Mouse (Mus musculus) neutrophil, adult 5-6 weeks (primary cell): ENCODE measurements at regions not wholly inside any gene's neighbourhood (a gene's known extent, or its start where the extent isn't known, plus 50 kb on each side); places are given as distances from the start of the nearest gene placed in this dataset.

ENCODE experiments used
- ATAC-seq: fragments of 151-379, 151-347 bp; 2 replicates; pipeline ENCODE4 v1.8.0; 2017; ENCODE audit warnings: mild to moderate bottlenecking, moderate TSS enrichment; ENCODE audit not compliant: insufficient number of reproducible peaks, poor library complexity, low FRiP score, severe bottlenecking; ENCODE audit errors: extremely low read depth

DNA sequence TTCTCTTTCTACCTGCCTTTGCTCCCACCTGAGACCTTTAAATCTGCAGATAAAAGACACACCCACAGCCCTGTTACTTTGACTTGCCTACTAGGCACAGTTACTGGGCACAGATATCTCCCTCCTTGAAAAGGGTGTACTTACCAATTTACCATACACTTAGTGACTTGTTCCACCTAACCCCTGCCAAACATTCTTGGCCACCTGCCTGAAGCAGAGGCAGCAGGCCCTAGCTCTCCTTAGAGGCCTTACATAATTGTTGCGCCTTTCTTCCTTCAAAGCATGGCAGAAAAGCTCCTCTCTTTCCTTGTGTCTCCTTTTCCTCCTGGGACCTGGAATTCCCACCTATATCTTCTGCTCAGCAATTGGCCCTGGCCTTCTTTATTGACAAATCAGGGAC is 80.4 kb upstream of the Tent5a start:
- no peak for ATAC-seq

- ATAC-seq: no peak
Measured at GRCm38 (mm10) chr9:85401736-85402135, 74.6 kb upstream of the Tent5a start.

DNA sequence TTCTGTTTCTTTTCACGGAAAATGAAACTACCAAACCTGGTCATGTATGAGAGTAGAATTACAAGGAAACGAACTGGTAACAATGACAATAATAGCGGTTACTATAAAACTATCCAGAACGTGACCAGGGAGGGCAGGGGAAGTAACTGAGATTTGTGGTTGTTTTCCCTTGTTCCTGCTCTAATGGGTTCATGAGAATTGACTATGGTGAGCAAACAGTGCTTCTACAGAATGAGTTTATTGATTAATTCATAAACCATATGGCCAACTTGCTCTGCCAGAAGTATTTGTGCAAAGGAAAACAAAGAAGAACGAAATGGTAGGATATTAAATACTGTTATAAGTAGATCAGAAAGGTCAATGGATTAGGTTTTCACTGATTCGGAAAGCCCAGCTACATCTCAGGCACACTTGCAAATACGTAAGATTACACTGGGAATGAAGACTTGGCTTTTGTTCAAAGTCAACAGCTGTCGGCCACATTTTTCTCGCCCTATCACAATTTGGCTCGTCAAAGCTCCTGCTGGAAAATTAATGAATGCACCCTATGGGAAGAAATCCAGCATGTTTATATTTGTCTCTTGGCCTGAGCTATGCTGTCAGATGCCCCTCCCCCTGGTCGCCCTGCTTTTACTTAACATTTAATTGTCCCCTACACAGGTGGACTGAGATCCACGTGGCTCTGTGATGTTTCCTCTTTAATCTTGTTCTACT is 73.6 kb upstream of the Tent5a start:
- ATAC-seq: no peak

- ATAC-seq: no peak
Measured at GRCm38 (mm10) chr9:85394975-85395374, 67.8 kb upstream of the Tent5a start.

- ATAC-seq: no peak
Measured at GRCm38 (mm10) chr9:85391283-85391682, 64.1 kb upstream of the Tent5a start.

DNA sequence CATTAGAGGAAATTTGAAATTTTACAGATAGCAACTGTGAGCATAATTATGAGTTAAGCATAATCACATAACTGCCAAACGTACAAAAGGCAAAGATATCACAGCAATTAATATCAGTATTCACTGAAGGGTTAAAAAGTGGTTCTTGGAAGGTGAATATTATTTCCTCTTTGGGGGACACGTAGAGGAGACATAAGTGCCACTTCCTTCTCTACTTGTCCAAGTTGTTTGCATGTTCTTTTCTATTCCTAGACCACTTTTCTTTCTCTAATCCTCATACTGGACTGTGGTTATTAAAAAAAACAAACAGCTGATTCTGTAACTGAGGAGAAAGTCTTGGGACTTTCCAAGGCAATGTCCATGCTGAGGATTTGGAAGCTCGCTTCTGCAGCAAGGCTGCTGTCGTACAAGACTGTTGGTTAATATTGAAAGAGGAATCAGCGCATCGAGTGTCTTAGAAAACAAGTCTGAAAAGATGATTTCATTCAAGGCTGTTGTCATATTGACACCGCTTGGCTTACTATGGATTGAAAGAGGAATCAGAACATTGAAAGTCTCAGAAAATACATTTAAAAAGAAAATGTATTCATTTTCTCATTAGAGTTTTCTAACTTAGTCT is 61.7 kb upstream of the Tent5a start:
- no peak for ATAC-seq

GRCm38 (mm10) chr9:85382413-85382812 is 55.3 kb upstream of the Tent5a start:
- ATAC-seq: no peak

DNA sequence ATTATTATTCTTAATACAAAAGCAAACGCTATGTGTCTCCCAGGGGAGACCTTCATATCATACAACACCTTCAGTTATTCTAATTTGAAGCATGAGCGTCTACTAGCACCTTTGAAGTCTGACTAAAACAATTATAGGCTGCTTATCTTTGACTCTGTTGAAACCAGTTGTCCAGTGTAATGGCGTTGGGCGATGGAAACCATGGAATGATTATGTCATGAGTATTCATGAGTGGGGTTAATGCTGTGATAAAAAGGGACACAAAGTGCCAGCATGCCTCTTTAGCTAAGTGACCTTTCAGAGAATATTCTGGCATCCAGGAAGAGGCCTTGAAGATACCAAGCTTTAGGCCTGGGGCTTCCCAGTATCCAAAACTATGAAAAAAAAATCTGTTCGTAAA is 53.6 kb upstream of the Tent5a start:
- no peak for ATAC-seq

DNA sequence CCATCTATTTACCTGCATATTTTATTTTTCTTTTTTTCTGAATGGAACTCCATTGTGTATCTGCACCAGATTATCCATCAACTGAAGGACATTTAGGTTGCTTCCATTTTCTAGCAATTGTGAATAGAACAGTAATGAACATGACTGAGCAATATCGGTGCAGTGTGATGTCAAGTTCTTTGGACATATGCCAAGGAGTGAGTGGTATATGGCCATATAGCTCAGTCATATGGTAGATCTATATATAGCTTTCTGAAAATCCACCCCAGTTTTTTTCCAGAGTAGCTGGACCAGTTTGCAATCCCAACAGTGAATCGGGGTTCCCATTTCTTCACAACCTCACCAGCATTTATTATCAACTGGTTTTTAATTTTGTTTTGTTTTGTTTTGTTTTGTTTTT is 52.0 kb upstream of the Tent5a start:
- ATAC-seq: no peak
